Mouse (Mus musculus) erythroblast, adult 5-6 weeks (primary cell): ENCODE results near the gene Gm5148. TPM values are rescaled to one million over a fixed set of nuclear protein-coding genes. Genes with fewer than 3 reads are reported as not detected.

Experiments used
- total RNA-seq, 2 experiments: library from RNA; stranded (forward) in 1 of 2; stranded (reverse) in 1 of 2; fragments of 150-400 nt in 1 of 2; fragments of 200-764, 138-1000 nt in 1 of 2; gene quantifications; 2 replicates each; pipeline versions ENCODE4 v1.2.3 to v1.2.4; 2015 to 2017; ENCODE audit warnings: low replicate concordance in 2 of 2

The Gm5148 gene
- total RNA-seq, 2 experiments from 2014 or later: 3.0 TPM; not detected in 1

Other genes with a start within 250 kb of the Gm5148 start
- 2.3 TPM in 1 of 2 replicates, not detected in the other for gene Spry1, start 84.5 kb downstream of the Gm5148 start, total RNA-seq (2015; ENCODE audit: low replicate concordance)
- 0.26 TPM in 1 of 2 replicates, not detected in the other for gene Spry1, start 84.5 kb downstream of the Gm5148 start, total RNA-seq (2017; ENCODE audit: low replicate concordance)